Mouse (Mus musculus): ENCODE results near the gene Parp4.

Gene Parp4

DNA sequence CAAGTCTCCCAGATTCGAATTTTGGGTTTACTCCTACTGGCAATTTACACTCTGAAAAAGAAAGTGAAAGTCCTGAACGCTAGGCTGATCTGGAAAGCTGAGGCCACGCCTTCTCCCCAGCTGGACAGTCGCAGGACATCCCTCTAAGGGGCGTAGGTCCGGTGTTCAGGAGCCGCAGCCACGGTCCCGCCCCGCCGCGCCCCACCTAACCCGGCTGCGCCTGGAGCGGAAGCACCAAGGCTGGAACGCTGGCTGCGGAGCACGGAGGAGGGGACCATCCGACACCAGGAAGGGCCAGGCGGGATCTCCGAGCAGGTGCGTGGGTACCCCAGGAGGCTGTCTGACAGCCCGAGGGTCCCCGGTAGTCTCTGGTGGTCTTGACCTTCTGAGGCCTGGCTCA, at the start of gene Parp4, which contains the start of gene Cenpj:
Parp4 (plus strand) TSS at position 204 of the 400 bp plus-strand sequence.
Cenpj (minus strand) TSS at position 10 of the 400 bp plus-strand sequence.
- DNase-seq, result peak; percentile 95

DNA sequence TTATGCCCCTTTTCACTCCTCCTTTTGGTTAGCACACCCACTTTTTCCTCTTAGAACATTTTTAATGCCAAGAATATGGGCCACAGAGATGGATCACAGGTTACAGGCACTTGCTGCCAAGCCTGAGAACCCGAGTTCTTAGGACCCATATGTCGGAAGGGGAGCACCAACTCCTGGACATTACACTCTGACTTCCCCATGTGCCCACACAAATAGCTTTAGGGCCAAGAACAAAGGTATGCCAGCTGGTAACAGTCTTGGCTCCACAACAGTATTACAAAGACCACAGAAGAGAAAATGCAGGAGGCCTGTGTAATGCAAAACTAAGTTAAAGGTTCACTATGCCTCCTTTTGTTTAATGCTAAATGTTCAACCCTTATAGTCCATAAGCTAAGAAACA, 44.6 kb upstream of the Parp4 start:
- DNase-seq, result no peak

DNA sequence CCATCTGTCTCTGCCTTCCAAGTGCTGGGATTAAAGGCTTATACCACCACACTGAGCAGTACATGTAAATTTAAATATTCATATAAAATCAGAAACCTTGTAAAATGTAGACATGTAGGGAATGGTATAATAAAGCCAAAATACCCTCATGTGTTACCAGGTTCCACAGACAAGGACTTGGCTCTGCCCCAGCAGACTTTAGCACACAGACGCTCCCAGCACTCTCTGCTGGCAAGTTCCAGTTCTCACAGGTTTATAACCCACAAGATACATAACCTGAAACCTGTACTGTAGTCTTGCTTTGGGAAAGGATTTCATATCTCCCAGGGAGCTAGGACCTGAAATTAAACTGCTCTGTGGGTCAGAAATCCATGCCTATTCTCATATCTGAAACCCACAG, 30.5 kb upstream of the Parp4 start:
- peak; percentile 52 for DNase-seq

DNA sequence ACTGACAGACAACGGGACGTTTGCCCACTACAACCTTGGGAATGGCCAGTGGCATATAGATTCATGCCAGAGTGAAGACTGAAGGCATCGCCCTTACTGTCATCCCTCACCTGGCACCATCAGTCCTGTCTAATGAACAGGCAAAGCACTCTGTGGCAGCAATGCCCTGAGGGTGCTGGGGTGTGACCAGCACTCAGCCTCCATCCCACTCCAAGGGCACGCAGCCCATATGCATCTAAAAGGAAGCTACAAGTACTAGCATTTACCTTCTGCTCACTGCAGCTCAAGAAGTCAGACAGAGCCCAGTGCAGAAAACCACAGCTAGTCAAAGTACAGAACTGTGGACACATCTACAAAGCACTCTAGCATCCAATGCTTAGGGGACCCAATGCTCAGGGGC, 29.9 kb upstream of the Parp4 start:
- no peak for DNase-seq

DNA sequence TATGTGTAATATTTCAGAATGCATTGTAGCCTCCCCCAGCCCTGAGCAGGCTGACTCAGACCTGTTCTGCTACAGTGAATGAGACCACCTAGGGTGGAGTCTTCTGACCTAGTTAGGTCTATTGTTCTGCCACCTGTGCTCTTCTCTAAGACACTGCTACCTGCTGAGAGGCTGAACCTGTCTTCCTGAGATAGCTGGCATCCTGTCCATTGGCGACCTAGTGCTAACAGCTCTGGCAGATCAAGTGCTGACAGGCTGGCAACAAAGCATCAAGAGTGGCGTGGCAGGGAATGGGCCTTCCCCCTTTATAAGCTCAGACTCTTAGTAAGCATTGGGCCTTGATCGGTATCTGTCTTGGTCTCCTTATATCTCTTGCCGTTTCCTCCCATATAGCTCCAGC, 24.5 kb upstream of the Parp4 start:
- no peak for DNase-seq

DNA sequence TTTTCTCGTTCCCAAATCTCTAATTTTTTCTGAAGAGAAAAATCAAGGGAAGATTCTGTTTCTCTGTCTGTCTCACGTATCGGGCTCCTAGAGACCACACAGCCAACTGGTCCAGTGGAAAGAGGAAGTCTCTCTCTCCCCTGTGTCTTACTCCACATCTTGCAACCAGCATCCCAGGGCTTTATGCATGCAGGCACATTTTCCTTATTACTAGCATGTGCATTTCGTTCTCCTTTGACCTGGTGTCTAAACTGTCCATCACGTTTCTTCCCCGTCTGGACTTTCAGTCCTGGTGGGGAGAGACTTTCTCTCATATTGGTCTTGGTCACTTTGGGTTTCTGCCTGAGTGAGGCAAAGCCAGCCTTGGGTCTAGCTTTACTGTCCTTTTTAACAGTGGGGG, 22.5 kb upstream of the Parp4 start:
- no peak for DNase-seq

DNA sequence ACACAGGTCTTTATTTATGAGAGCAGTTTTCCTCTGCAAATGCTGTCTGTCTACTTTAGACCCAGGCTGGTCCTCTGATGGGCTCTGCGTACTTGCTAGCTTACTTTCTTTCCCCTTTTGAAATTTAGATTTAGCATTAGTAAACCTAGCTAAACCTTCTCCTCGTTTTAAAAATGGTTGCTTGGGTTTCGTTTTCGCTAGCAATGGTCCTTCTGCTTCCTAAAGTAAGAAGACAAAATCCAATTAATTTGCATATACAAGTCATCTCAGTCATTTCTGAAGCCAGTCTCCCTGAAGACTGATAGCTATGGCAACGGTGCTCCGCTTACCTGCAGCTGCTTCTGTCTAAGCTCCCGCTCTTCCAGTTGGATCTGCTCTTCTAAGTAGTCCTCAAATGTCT, 22.1 kb upstream of the Parp4 start:
- no peak for DNase-seq

DNA sequence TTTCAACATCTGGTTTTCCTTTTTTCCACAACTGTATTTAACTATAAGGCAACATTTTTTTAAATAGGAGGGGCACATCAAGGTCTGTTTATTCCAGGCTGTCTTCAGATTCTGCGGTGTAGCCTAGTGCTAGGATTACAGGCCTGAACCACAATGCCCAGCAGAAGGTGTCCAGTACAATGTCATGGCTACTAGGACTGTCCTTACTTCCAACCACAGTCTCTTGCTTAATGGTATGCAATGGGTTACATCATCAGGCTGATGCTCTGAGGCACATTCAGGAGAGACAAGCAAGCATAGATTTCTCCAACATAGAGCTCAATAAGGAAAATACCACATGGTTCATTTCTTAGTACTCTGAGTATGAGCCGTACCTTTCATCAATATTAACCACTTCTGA, 20.7 kb upstream of the Parp4 start:
- DNase-seq, result no peak

DNA sequence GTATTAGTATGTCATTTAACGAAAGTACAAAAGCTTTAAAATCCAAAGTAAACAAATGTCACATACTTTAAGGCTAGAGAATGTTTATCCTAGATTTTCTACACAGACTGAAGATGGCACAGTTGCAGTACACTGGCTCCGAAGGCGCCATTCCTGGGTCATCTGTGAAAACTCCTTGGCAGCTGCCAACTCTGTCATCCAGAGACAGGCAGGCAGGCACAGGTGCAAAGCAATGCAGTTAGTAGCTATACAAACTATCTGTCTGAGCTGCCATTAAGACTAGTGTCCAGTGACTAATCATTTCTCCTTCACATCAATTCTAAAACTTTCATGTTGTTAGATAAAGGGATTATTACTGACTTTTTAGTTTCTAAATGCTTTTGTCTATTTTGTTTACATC, 16.3 kb upstream of the Parp4 start:
- DNase-seq, result no peak

DNA sequence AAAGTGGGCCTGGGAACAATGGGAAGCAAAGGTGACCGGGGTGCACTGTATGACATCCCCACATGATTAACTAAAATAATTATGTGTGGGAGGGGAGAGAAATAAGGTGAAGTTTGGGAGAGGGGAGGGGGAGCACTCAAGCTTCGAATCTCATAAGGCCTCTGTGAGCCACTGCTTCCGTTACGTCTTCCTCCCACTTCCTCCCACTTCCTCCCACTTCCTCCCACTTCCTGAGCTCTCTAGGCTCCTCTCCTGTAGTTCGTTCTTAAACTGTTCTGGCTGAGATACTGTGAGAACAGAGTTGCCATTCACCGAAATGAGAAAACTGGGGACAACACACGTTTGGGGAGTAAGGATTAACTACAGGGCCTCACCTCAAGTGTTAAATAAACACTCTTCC, 7.9 kb upstream of the Parp4 start:
- DNase-seq, result no peak

DNA sequence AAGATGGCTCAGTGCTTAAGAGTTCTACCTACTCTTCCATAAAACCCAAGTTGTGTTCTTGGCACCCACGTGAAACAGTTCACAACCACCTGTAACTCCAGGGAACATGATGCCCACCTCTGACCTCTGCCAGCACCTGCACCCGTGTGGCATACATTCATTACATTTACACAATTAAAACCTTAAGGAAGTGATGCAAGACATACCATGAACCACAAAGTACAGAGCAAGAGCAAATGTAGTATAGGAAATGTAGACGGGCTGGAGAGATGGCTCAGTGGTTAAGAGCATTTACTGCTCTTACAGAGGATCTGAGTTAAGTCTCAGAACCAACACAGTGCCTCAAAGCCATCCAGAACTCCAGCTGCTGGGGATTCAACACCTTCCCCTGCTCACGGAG, 6.4 kb upstream of the Parp4 start:
- DNase-seq, result no peak

DNA sequence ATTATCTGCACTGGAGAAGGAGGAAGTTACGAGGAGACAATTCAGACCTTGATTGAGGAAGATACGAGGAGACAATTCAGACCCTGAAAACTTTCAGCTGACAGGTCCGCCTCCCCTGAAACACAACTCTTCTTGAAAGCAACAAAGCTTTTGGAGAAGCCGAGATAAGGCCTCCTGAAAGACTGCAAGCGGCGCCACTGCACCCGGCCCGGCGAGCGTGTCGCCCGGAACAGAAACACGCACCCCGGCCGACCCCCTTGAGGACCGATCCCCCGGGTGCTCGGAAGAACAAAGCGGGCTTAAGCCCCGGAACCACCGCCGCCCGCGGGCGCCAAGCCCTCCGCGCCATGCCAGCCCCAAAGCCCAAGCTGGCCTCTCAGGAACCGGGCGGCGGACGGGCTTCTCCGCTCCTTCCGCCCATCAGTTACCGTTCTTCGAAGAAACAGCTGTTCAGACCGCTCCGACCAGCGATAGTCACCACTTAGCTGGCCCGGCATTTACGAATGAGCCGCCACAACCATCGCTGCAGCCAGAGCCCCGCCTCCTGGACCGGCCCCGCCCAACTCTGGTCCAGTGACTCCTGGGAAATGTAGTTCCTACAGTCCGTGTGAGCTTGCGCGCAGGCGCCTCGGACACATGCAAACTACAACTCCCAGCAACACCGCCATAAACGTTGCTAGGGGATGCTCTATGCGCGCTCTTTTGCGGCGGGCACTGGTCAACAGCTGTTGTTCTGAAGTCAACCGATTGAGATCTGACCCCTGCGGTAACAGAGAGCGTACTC, 3.9 kb upstream of the Parp4 start:
- peak; percentile 98 for DNase-seq

DNA sequence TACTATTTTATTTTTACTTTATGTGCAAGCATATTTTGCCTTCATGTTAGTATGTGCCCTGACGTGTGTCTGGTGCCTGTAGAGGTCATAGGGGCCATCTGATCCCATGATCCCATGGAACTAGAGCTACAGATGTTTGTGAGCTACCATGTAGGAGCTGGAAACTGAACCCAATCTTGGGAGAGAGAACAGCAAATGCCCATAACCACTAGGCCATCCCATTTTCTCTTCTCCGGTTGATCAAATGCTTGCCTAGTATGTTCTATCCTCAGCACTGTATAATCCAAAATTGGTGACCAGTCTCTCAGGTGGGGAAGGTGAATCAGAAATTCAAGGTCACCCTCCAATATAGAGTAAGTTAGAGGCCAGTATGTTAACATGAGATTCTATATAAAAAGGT, 2.9 kb upstream of the Parp4 start:
- DNase-seq, result no peak

DNA sequence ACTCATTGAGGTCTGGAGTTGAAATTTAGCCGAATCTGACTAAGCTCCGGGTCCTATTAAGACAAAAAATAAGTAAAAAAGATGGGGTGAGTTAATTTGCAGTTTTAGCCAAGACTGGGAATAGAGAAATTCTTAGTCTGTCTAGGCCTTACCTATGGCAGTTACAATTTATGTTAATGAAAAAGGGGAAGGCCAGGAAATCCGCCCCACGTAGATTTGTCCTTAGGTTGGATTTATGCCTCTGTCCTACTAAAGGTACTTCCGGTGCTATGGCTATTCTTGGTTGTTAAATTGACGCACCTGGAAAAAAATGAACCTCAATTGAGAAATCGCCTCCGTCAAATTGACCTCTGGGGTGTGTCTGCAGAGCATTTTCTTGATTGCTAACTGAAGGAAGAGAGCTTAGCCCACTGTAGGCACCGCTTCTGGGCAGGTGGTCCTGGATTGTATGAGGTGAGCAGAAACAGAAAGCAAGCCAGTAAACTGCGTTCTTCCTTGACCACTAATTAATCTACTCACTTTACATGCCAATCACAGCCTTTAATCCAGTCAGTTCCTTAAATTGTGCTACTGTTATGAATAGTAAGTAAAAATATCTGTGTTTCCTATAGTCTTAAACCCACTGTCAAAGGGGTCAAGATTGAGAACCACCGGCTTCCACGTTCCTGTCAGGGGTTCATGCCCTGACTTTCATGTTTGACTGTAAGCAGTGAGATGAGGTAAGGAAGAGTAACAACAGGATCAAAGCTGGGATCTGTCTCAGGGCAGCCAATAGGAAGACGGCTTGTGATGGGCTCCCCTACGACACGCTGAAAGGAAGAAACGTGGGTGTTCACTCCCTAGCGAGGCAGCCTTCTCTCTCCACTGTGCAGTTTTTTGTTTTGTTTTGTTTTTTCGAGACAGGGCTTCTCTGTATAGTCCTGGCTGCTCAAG, 816 bp downstream of the Parp4 start:
- no peak for DNase-seq

DNA sequence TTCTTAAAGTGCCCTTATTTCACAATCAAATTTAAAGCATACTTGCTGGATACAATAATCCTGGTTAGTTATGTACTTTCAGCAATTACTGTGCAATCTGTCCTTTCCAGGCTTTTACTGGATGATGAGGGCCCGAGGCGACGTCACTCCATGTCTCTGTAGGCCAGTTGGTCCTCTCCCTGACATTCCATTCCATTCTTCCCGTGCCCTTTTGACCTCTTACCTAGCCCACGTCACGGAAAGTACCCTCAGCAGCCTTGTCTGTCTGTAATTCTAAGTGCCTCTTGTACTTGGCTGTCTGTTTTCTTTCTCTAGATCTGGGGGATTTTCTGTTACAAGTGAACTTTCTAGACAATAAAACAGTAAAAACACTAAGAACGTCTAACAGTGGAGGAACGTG, 3.6 kb downstream of the Parp4 start:
- DNase-seq, result no peak

DNA sequence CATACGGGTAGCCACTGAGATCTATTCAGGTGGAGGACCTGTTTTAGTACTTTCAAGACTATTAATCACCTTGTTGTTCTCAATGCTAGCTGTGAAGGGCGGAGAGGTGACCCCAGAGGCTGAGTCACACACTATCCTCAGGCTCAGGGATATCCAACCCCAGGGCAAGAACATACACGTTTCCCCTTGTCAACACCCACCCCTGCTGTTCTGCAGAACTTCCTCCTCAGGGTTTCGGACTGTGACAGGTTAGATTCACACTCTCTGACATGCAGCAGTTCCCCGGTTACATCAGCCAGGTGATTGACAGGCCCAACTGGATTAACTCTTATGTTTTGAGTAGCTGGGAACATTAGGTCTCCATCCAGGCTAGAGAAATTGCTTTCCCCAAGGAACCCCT, 5.7 kb downstream of the Parp4 start:
- no peak for DNase-seq

DNA sequence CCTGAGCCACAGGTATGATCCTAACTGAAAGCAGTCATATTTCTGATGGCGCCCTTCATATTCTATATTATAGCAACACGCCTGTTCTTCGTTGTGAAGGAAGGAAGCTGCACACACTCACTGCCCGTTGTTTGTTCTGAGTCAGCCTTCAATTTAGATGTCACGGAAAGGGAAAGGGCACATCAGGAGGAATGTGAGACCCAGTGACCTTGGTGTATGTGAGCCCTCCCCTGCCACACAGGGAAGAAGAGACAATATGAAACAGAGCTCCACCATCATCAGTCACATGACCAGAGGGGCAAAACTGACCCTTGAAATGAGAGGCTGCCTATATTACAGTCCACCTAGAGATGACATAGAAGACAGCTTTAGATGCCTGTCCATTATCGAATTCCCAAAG, 6.9 kb downstream of the Parp4 start:
- no peak for DNase-seq

DNA sequence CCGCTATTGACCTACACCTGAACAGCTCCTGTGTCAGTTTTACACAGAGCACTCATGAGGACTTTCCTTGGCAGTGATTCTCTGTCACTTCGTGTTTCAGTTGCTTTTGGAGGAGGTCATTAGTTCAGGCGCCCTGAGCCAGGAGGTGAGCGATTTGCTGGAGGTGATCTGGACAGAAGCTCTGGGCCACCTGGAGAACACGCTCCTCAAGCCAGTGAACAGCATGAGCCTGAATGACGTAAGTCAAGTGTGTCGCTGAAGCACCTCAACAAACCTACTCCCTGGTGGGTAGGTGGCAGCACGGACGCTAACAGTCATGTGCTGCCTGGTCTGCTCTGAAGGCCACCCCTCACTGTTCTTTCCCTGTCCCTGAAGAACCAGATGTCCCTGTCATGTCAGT, 16.8 kb downstream of the Parp4 start:
- DNase-seq, result no peak

DNA sequence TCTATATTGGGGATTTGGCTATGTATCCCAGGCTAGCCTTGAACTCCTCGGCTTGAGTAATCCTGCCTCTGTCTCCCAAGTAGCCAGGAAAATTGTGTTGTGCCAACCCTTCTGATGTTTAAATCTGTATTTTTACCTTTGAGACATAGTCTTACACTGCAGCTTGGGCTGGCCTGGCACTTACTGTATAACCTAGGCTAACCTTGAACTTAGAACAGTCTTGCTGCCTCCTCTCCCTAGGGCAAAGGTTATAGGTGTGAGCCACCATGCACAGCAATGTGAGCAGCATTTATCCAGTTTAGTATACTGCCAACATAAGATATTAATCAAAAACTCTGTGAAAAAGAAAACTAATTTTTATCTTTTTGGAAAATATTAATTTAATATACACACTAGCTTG, 19.4 kb downstream of the Parp4 start:
- no peak for DNase-seq

DNA sequence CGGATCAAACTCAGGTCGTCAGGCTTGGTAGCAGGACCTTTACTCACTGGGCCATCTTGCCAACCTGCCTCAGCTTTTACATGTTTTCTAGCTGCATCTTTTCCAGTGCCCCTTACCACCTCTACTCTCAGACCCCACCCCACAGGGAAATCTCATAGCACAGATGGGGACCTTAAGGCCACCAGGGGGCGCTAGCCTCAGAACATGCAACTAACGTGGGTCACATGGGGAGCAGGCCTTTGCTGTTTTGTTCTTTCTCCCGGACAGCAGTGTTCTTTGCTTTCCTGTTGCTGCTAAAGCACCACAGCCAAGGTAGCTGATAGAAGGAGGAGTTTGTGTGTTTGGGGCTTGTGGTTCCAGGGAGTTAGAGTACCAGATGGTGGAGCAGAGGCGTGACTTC, 23.3 kb downstream of the Parp4 start:
- DNase-seq, result peak; percentile 43

DNA sequence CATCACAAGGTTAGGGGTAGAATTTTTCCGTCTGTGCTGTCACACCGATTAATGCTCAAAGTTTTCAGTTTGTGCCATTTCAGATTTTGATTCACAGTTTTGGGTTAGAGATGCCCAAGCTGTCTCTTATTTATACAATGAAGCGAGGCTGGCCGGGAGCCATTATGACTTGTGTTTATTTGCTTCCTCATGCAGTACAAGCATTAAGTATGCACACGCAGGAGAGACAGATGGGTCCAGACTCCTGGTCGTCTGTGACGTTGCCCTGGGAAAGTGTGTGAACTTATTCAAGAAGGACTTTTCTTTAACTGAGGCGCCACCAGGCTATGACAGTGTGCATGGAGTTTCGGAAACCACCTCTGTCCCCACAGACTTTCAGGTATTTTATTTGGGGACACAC, 26.6 kb downstream of the Parp4 start:
- no peak for DNase-seq

DNA sequence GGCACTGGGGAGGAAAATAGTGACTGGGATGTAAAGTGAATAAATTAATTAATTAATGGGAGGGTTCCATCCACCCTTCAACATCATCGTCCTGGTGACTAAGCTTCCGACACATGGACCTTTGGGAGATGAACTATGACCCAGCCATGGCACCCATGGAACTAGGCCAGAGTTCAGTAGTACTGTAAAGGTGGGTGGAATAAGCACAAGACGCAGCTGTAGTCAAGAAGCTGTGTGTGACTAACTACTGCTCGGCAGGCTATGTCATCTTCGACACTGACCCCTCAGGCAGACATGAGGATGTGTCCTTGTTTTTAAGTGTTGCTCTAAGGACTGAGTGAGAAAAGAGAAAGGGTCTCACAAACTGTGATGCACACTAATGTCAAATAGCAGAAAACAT, 29.0 kb downstream of the Parp4 start:
- DNase-seq, result no peak

DNA sequence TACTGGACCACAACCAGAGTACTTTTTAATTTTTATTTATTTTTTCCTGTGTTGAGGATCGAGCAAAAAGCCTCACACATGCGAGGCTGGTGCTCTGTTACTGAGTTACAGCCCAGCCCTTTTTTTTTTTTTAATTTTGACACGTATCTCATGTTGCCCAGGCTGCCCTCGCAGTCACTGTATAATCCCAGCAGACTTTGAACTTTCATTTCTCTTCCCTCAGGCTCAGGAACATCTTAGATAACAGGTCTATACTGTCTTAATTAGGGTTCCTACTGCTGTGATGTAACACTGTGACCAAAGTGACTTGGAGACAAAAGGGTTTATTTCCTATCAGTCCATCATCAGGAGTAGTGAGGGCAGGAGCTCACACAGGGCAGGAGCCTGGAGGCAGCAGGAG, 29.7 kb downstream of the Parp4 start:
- no peak for DNase-seq

DNA sequence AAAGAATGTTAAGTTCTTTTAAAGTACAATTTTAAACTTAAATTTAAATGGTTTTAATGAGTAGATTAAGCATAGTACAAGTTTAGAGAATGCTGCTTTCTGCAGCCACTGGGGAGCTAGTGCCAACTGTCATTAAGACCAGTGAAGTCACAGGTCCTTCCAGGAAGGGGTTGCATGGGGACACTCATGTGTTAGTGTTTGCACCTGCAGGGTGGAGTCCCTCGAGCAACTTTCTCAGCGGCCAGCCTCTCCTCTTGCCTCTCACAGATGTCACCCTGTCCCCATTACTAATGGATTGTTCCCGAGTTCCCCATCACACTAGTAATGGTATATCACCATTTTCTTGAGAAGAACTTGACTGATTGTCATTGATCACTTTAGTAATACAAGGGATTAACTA, 37.8 kb downstream of the Parp4 start:
- no peak for DNase-seq

Data from kidney, postnatal 14 days (tissue).